Mouse (Mus musculus) left cerebral cortex, adult 11 months (tissue): ENCODE measurements around the gene 4930430F08Rik.
"Not testable (repeated sequence)": the region's sequence is repeated elsewhere in the genome, so short reads cannot be mapped to it uniquely, and the experiment has no call there.

ENCODE experiments used
- DNase-seq: peaks from one replicate; pipeline ENCODE4 v3.0.0; 2022; ENCODE audit warnings: low spot score

Gene 4930430F08Rik

DNA sequence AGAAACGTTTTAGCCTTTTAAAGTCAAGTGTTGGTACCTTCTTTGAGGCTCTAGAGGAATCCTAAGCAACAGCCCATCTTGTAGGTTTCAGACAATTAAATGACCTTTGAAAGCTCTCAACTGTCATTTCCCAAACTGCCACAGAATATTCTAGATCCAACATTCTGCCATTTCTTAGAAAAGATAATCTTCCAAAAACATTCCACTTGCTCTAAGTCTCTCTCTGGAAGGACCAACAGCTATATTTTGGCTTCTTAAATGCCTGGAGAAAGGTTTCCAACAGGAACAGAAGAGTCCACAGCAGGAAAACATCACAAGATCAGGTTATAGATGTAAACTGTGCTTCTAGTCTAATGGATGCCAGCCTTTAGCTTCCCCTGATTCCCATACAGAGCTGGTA lies at the start of gene 4930430F08Rik, which contains the start of gene 1700017N19Rik:
TSS of gene 4930430F08Rik (minus strand) at position 101 of the 400 bp plus-strand sequence.
TSS of gene 1700017N19Rik (plus strand) at position 162 of the 400 bp plus-strand sequence.
- no peak for DNase-seq

DNA sequence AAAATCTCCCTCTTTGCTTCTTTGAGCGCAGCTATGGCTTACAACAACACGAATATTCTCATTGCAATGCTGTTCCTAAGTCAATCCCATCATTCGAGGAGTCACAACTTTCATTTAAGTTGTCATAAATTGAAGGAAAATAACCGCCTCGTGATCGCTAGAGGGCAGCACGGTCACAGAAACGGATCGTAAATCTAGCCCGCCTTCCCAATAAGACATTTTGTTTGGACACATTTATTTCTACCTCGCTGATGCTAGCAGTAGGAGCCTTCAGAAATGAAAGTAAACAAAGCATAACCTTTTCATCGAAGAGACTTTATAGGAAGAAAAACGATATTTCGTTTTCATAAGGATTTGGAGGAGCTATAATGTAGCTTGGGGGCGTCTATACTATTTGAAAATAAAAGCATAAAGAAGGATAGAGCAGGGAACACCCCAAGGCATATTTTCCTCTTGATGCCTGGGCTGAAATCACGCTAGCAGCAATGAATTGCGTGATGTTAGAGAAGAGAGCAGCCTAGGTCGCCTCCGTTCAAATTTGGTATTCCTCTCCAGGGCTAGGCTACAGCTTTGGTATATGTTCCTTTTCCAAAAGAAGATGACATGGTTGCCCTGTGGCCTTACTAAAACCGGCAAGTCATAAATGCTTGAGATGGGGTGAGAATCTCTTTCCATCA lies 39.7 kb upstream of the 4930430F08Rik start:
- peak; percentile 17 for DNase-seq

DNA sequence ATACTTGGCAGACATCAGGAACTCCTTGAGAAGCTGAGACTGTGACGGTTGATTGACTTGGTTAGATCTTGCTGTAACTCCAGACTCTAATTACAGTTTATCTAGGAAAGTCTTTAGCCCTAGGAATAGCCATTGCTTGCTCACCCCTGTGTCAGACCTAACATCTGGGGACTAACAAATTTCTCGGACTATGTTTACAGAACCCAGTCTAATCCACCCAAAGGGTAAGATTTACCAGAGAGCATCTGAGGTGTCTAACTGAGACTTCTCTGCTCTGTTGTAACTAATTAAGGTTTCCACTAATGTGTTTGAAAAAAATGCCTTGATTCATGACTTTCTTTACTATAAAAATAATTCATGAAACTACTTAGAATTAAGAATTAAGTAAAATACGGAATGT lies 32.3 kb upstream of the 4930430F08Rik start:
- DNase-seq: no peak

DNA sequence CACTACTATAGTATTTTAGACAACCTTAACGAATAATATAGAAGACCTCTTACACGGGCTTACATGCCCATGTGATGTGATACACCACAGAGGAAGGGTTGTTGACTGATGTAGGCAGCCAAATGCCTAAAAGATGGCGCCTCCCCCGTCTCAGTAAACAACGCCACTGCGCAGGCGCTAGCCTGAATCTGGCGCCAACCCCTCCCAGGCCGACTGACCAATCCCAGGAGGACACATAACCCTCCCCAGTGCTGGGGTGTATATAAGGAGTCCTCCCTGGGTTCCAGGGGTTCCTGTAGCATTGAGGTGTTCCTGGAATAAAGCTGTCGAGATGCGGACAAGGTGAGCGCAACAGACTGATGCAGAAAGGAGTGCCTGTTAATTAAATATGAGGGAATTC lies 29.8 kb upstream of the 4930430F08Rik start:
- DNase-seq: no peak

DNA sequence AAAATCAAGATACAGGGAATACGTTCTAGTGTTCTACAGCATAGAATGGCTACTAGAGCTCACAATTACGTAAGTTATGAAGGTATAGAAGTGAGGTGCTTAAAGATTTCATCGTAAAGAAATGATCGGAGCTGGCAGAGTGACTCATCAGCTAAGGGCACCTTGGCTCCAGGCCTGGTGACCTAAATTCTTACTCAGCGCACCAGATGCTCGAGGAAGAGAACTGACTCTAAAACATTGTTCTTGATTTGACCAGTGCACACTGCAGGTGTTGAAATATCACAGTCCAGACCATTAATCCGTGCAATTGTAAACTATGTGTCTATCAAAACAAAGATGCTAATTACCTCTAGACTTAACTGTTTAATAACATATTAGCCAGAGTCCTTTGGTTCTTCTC lies 29.3 kb upstream of the 4930430F08Rik start:
- DNase-seq: no peak

DNA sequence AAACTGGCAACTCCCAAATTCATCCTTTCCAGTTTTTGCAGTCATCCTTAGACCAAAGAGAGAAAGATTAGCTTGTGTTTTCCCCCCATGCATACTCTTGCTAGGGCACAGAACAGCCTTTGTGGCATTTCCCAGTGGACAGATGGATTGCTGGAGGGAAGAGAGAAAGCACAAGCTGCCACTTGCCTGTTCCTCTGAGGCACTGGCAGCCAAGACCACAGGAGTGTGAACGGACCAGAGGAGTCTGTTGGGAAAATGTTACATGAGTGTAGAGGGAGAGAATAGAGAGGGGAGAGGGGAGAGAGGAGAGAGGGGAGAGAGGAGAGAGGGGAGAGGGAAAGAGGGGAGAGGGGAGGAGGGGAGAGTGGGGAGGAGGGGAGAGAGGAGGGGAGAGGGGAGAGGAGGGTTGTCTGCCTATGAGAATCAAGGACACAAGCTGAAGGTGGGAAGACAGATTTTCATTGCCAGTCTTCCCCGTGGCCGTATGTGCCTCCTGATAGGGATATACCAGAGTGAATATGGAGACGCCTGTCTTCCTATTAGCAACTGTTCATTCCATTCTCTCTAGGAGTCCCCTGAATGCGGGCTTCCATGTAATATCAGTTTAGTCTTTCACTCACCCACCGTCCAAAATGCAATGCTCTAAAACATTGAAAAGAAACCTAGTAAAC lies 27.1 kb upstream of the 4930430F08Rik start:
- DNase-seq: no peak

DNA sequence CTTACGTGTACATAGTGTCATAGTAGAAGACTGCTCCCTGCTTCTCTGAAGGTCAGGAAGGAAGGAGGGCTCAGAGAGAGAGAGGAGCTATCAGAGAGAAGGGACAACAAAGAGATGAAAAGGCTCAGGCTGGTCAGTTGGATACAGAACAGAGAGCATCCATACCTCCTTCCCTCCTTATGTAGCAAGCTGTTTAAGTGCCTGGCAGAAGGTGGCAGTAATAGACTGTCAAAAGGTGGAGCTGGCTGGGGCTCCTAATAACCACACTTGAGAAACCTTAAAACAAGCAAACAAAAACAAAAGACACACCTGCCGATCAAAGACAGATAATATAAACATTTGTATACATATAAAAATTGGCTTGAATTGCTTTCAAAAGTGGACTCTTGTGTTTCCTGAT lies 14.0 kb upstream of the 4930430F08Rik start:
- DNase-seq: no peak

DNA sequence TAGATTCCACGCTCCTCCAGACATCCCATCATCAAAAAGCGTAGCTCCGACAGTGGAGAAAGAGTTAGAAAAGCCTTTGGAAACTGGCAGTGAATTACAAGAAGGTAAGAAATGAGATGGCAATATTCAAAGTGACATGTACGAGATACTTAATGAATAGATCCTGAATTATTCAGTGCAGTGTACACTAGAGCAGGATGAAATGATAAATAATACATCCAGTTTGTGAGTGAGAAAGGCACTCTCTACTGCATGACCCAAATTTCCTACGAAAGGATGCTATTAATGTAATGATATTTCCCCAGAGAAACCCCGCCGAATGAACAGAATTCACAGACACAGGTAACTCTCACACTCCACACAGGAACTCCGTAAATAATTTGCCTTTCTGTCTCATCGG lies 13.3 kb upstream of the 4930430F08Rik start:
- no peak for DNase-seq

DNA sequence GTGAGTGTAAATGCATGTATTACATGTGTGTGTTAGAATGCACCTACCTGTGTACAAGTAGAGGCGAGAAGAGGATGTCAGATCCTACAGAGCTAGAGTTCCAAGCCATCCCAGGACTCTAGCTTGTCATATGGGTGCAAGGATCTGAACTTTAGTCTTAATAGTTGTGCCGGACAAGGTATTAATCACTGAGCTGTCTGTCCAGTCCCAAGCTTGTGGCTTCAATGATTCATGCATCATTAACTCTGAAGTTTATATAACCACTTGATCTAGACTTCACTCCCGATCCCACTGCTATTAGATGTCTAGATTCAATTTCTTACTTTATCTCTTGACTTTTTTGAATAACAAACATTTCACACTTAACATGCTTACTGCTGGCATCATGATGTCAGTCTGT lies 8.1 kb upstream of the 4930430F08Rik start:
- no peak for DNase-seq

DNA sequence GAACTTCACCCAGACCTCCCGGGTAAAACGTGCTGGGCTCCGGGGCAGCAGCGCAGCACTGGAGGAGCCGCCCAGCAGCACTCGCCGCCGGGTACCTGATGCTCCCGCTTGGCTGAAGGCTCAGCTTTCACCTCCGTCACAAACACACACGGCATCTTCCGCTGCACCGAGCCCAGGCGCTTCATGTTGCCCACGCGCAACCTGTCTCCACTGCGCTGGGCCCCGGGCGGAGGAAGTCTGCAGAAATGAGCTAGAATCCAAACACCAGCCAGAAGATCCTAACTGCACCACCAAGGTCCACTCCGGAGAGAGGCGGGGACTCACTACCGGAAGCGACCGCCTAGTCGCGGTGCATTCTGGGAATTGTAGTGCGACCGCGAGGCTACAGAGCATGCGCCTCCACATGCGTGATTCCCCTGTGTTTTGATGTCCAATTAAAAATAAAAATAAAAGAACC lies 1.3 kb downstream of the 4930430F08Rik start:
- peak; percentile 80 for DNase-seq

DNA sequence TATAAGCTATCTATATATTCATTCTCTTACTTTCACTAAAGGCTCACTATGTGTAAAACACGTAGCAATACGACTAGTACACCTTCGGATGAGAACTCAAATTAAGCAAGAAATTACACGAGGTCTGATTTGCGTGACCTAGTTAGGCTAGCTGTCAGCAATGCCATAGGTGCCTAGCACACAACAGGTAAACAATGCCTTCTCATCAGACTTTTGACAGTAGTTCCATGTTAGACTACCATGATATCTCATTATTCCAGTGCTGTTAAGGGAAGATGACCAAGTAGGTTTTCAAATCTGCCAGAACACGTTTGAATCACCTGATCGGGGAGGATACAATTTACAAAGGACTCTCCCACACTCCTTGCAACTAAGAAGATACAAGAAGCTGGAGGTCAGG lies 1.7 kb downstream of the 4930430F08Rik start:
- no peak for DNase-seq

DNA sequence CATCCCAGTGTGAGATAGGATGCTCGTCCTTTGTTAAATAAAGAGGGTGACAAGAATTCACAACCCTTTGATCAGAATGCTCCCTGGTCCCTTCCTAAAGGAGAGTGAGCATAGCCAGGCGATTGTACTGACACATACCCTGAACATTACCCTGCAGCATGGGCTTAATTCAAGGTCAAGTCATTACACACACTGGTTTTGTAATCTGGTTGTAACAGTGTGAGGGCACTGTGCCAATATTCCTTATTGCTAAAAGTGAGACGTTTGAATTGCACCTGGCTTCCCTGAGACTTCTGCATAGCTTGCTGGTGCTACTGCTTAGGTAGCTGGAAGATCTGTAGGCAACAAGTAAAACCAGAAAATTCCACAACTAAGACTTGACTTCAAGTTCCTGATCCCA lies 6.0 kb downstream of the 4930430F08Rik start:
- DNase-seq: no peak

DNA sequence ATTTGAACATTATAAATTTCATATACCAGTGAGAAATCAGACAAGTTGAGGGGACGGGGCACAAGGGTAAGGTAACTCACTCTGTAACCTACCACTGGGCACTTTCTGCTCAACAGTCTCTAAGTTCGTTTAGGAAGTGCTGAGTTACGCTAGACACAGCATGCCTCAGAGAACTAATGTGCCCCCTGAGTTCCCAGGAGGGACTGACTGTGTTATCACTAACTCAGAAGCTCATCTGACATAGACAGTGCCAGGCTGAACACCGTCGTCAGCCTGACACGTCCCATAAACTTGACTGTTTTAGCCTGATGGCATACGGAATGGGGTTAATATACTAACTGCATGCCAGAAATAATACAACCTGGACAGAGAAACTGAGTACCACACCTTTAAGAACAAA lies 14.9 kb downstream of the 4930430F08Rik start:
- no peak for DNase-seq

DNA sequence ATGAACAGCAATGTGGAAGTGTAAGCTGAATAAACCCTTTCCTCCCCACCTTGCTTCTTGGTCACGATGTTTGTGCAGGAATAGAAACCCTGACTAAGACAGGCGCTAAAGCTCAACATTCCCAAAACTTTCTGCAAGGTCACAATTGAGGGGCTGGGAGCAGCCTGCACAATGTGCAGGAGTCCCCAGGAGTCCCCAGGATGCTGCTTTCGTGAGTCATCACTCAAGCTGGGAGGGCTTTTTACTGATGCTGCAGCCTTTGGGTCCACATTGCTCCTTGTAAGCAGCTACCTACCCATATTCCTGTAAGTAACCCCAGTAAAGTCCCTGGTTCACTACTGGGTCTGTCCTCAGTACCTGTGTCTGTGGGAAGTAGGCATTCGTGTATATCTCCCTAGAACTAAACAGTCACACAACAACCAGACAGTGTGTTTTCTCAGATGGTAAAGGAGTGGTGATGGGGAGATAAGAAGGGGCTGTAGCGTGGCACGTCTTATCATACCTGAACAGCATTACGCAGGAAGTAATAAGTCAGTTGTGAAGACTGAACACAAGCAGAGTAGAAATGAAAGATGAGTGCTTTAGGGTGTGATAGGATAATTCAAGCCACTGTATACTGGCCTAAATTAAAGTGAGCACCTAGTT lies 15.6 kb downstream of the 4930430F08Rik start:
- DNase-seq: no peak

DNA sequence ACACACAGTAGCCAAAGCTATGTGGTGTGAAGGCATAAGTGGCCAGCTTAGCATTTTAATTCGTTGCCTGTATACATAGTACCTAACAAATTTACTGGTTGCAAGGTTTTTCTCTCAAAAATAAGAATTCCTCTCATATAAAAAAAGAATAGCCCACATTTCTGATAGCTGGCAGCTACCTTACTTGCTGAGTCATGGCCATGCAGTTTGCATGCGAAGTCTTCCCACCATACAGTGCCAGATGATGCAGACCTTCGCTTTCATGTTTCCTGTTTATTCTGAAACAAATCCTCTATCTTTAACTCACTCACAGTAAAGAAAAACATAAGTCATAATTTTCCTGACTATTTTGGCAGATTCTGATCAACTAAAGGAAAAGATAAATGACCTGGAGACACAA lies 18.5 kb downstream of the 4930430F08Rik start:
- DNase-seq: no peak

DNA sequence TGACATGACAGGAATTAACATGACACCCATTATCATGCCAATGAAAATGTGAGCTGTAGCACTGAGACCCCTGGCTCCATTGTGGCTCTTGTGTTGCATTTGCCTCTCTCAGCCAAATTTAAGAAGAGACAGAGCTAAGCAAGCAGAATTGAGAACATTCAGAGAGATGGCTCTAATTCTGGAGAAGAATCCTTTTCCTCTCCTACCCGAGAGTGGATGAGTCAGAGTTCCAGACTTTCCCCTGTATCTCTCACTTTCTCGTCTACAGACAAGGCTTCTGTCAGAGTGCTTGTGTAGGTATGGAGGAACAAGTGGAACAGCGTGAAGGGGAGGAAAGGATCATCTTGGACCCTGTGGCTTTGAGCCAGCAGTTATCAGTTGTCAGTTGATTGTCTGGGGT lies 26.1 kb downstream of the 4930430F08Rik start:
- no peak for DNase-seq

DNA sequence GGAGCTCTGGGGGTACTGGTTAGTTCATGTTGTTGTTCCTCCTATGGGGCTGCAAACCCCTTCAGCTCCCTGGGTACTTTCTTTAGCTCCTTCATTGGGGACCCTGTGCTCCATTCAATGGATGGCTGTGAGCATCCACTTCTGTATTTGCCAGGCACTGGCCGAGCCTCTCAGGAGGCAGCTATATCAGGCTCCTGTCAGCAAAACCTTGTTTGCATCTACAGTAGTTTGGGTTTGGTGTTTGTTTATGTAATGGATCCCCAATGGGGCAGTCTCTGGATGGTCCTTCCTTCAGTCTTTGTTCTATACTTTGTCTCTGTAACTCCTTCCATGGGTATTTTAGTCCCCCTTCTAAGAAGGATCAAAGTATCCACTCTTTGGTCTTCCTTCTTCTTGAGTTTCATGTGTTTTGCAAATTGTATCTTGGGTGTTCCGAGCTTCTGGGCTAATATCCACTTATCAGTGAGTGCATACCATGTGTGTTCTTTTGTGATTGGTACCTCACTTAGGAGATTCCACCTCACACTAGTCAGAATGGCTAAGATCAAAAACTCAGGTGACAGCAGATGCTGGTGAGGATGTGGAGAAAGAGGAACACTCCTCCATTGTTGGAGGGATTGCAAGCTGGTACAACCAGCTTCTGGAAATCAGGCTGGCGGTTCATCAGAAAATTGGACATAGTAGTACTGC lies 29.9 kb downstream of the 4930430F08Rik start:
- not testable (repeated sequence) for DNase-seq

DNA sequence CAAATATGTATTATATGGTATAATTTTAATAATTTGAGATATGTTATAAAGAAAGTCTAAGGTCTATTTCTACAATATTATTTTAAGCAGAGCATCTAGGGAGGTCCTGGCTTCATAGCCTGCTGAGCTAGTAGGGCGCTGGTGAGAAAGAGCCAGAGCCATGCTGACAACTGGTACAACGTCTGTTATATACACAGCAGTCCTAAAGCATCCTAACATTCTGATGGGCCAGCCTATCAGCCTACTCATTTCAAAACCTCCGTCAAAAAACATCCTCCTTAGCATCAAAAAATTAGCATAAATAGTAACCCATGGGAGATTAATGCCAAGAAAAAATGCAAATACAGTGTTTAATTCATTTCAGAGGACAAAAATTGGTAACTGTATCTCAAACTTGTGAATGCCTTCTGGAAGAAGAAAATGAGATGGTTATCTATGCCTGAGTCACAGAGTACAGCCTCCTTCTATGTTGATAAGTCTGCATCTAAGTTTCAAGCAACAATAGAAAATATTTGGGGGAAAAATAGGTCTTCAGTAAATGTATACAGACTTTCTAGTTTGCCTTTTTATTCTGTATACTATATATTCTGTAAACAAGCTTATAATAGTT lies 33.6 kb downstream of the 4930430F08Rik start:
- no peak for DNase-seq

DNA sequence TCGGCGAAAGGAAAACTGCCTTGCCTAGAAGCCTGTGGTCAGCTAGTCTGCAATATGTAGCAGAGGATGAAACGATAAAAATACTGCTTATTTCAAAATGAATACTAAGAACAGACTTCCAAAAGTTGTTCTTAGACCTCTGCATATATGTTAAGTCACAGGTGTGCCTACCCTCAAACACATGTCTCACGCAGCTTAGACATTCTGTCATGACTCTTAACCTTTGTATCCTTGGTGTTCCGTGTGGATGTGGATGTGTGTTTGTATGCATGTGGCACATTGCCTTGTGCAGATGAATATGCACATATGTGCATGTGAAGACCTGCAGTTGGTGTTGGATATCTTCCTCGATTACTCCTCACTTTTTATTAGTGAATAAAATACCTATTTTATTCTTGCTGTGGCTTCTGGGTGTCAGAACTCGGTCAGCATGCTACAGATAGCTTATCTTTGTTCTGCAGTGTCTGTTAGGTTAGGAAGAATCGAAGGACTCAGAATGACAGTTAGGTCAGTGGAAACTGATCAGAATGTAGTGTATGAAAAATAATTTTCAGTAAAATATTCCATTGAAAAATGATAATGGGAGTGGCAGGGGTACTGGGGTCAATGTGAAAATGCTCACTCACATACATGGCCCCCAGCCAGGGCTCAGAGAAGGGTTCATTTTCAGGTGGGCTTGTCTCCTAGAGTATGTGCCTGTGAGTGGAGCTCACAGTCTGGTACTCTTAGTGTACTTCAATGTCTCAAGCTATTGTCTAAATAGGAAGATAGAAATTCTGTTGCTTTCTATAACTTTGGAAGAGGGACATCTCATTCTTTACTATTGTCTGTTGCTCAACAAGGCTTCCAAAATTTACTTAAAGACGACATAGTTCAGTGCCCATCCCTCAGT lies 65.5 kb downstream of the 4930430F08Rik start:
- no peak for DNase-seq

DNA sequence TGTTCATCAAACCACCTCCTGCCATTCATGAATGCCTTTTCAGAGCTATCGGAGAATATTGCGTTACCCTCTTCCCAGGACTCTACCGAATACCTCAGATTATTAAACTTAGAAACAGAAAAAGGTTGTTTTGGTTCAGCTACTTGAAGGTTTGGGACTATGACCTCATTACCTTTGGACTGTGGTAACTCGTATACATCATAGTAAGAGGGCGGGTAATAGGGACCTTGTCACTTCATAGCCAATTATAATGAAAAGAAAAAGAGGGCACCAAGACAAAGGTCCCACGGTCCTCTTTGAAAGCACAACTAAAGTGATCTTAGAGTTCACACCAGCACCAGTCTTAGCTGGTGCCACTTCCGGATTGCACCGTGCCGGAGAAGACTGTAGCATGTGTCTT lies 67.9 kb downstream of the 4930430F08Rik start:
- DNase-seq: no peak
